Mouse (Mus musculus): ENCODE data around the gene Rffl. TPM values are rescaled to one million over a fixed set of nuclear protein-coding genes. Genes with fewer than 3 reads are reported as not detected.
A peak's percentile ranks its signal among the peaks of the same experiment; 100 is the strongest.

Gene Rffl
- polyA plus RNA-seq (2015; fragmentation: Nextera tagmentation; extraction: Ambion mirVana) = 12.5 and 13.8 TPM in 2 replicates

- peak; percentile 98 for ATAC-seq
- under 1% methylated on average over 43 of the region's 43 CpGs for WGBS
- H3K36me3 ChIP-seq = no peaks in the 10 kb centered on the region
- no peaks in the 10 kb centered on the region for H3K9me3 ChIP-seq
- peak within 1 kb of the TSS; percentile 93 for H3K4me3 ChIP-seq (replicated peaks)
- peak within 1 kb of the TSS; percentile 63 for H3K27ac ChIP-seq
- peak within 1 kb of the TSS; percentile 85 for H3K4me2 ChIP-seq (replicated peaks)
- H3K9ac ChIP-seq = peak within 1 kb of the TSS; percentile 88
- H3K4me1 ChIP-seq (replicated peaks) = no peaks in the 10 kb centered on the region
- no peaks in the 10 kb centered on the region for H3K27me3 ChIP-seq (replicated peaks)
Observed at GRCm38 (mm10) chr11:82871031-82871446, at the start of gene Rffl. Rffl (minus strand) TSS chr11:82871210.

- H3K27ac ChIP-seq = no peak overlapping the region
- no peak overlapping the region for H3K4me2 ChIP-seq (replicated peaks)
- H3K9ac ChIP-seq = no peak overlapping the region
- WGBS = 49% methylated on average over 10 of the region's 10 CpGs
- no peaks in the 10 kb centered on the region for H3K9me3 ChIP-seq
- peaks cover 13% of the 10 kb centered on the region for H3K27me3 ChIP-seq (replicated peaks)
- ATAC-seq = no peak
- H3K36me3 ChIP-seq = no peaks in the 10 kb centered on the region
- no peaks in the 10 kb centered on the region for H3K4me1 ChIP-seq (replicated peaks)
- H3K4me3 ChIP-seq (replicated peaks) = no peak overlapping the region
Observed at GRCm38 (mm10) chr11:82920768-82921167, 49.8 kb upstream of the Rffl start.

- Histone ChIP-seq H3K4me2 (replicated peaks) (peak overlapping the region; percentile 46), H3K4me1 (replicated peaks) (0 out of 2 replicates have a peak, but pooled peaks cover 4% of the 10 kb centered on the region), H3K27me3 (replicated peaks) (peaks cover 5% of the 10 kb centered on the region), H3K4me3 (replicated peaks) (no peak overlapping the region), H3K9ac (no peak overlapping the region), H3K27ac (no peak overlapping the region), H3K9me3 (no peaks in the 10 kb centered on the region), H3K36me3 (no peaks in the 10 kb centered on the region)
- peak; percentile 41; the same call in 1 of the 2 replicates for ATAC-seq
- WGBS = 9% methylated on average over 16 of the region's 16 CpGs
Observed at GRCm38 (mm10) chr11:82914711-82915352, 43.8 kb upstream of the Rffl start.

- no peaks in the 10 kb centered on the region for H3K36me3 ChIP-seq
- no peak overlapping the region for H3K9ac ChIP-seq
- H3K27me3 ChIP-seq (replicated peaks) = no peaks in the 10 kb centered on the region; the same call in 1 of the 2 replicates
- H3K27ac ChIP-seq = no peak overlapping the region
- whole genome bisulfite sequencing = 78% methylated on average over 11 of the region's 11 CpGs
- H3K4me1 ChIP-seq (replicated peaks) = peaks cover 9% of the 10 kb centered on the region
- no peaks in the 10 kb centered on the region for H3K9me3 ChIP-seq
- no peak overlapping the region for H3K4me2 ChIP-seq (replicated peaks)
- no peak overlapping the region for H3K4me3 ChIP-seq (replicated peaks)
- ATAC-seq = no peak
Observed at GRCm38 (mm10) chr11:82910679-82911389, 39.8 kb upstream of the Rffl start.

- no peak within 1 kb of the TSS for H3K27ac ChIP-seq
- H3K9ac ChIP-seq = no peak within 1 kb of the TSS
- no peaks in the 10 kb centered on the region for H3K9me3 ChIP-seq
- H3K4me1 ChIP-seq (replicated peaks) = peaks cover 9% of the 10 kb centered on the region
- peaks cover 4% of the 10 kb centered on the region; the same call in 1 of the 2 replicates for H3K36me3 ChIP-seq
- no peak for ATAC-seq
- H3K4me3 ChIP-seq (replicated peaks) = no peak within 1 kb of the TSS
- H3K27me3 ChIP-seq (replicated peaks) = no peaks in the 10 kb centered on the region; the same call in 1 of the 2 replicates
- WGBS = 89% methylated on average over 4 of the region's 4 CpGs
- no peak within 1 kb of the TSS for H3K4me2 ChIP-seq (replicated peaks)
Observed at GRCm38 (mm10) chr11:82910250-82910649, 39.2 kb upstream of the Rffl start, which contains the start of gene Unc45b. Unc45b (plus strand) TSS chr11:82910550.

- ATAC-seq = peak; percentile 12; the same call in 1 of the 2 replicates
- H3K9ac ChIP-seq = peak overlapping the region; percentile 75; the same call in 1 of the 2 replicates
- no peak overlapping the region for H3K27ac ChIP-seq
- peaks cover 18% of the 10 kb centered on the region for H3K36me3 ChIP-seq
- 47% methylated on average over 10 of the region's 10 CpGs for WGBS
- peak overlapping the region; percentile 84 for H3K4me3 ChIP-seq (replicated peaks)
- peaks cover 6% of the 10 kb centered on the region for H3K4me1 ChIP-seq (replicated peaks)
- no peaks in the 10 kb centered on the region for H3K9me3 ChIP-seq
- no peaks in the 10 kb centered on the region; the same call in 1 of the 2 replicates for H3K27me3 ChIP-seq (replicated peaks)
- H3K4me2 ChIP-seq (replicated peaks) = peak overlapping the region; percentile 81
Observed at GRCm38 (mm10) chr11:82908608-82908989, 37.6 kb upstream of the Rffl start.

GRCm38 (mm10) chr11:82907651-82908607, 36.9 kb upstream of the Rffl start, which contains the start of gene Nle1:
Nle1 (minus strand) TSS chr11:82908411.
- H3K9me3 ChIP-seq = no peaks in the 10 kb centered on the region
- H3K36me3 ChIP-seq = peaks cover 25% of the 10 kb centered on the region
- peak within 1 kb of the TSS; percentile 84 for H3K4me3 ChIP-seq (replicated peaks)
- peak; percentile 88 for ATAC-seq
- H3K9ac ChIP-seq = peak within 1 kb of the TSS; percentile 75
- H3K27ac ChIP-seq = no peak within 1 kb of the TSS
- no peaks in the 10 kb centered on the region for H3K27me3 ChIP-seq (replicated peaks)
- H3K4me1 ChIP-seq (replicated peaks) = peaks cover 6% of the 10 kb centered on the region
- 1% methylated on average over 72 of the region's 73 CpGs for WGBS
- H3K4me2 ChIP-seq (replicated peaks) = peak within 1 kb of the TSS; percentile 81

- H3K4me2 ChIP-seq (replicated peaks) = no peak overlapping the region
- no peak overlapping the region for H3K4me3 ChIP-seq (replicated peaks)
- H3K27ac ChIP-seq = no peak overlapping the region
- WGBS = 86% methylated on average over 5 of the region's 5 CpGs
- H3K9me3 ChIP-seq = no peaks in the 10 kb centered on the region
- ATAC-seq = no peak
- peaks cover 34% of the 10 kb centered on the region for H3K36me3 ChIP-seq
- no peaks in the 10 kb centered on the region for H3K27me3 ChIP-seq (replicated peaks)
- no peak overlapping the region for H3K9ac ChIP-seq
- peaks cover 6% of the 10 kb centered on the region for H3K4me1 ChIP-seq (replicated peaks)
Observed at GRCm38 (mm10) chr11:82905816-82906215, 34.8 kb upstream of the Rffl start.

GRCm38 (mm10) chr11:82904952-82905351, 33.9 kb upstream of the Rffl start:
- ATAC-seq = no peak
- 56% methylated on average over 8 of the region's 8 CpGs for WGBS
- peaks cover 36% of the 10 kb centered on the region for H3K36me3 ChIP-seq

GRCm38 (mm10) chr11:82901606-82902310, 30.7 kb upstream of the Rffl start:
- 0 out of 2 replicates have a peak, but pooled peaks cover 2% of the 10 kb centered on the region for H3K4me1 ChIP-seq (replicated peaks)
- H3K27ac ChIP-seq = no peak overlapping the region
- H3K4me3 ChIP-seq (replicated peaks) = no peak overlapping the region
- H3K9ac ChIP-seq = no peak overlapping the region
- no peak for ATAC-seq
- no peak overlapping the region for H3K4me2 ChIP-seq (replicated peaks)
- H3K27me3 ChIP-seq (replicated peaks) = no peaks in the 10 kb centered on the region
- no peaks in the 10 kb centered on the region for H3K9me3 ChIP-seq
- H3K36me3 ChIP-seq = peaks cover 37% of the 10 kb centered on the region
- 93% methylated on average over 20 of the region's 20 CpGs for WGBS

More at GRCm38 (mm10) chr11:82904952-82905351, 33.9 kb upstream of the Rffl start:
- Histone ChIP-seq H3K9ac (no peak overlapping the region), H3K4me3 (replicated peaks) (no peak overlapping the region), H3K4me1 (replicated peaks) (peaks cover 6% of the 10 kb centered on the region), H3K9me3 (no peaks in the 10 kb centered on the region), H3K27me3 (replicated peaks) (no peaks in the 10 kb centered on the region), H3K4me2 (replicated peaks) (no peak overlapping the region), H3K27ac (no peak overlapping the region)

GRCm38 (mm10) chr11:82899720-82900119, 28.7 kb upstream of the Rffl start:
- Histone ChIP-seq H3K9ac (no peak overlapping the region), H3K4me3 (replicated peaks) (no peak overlapping the region), H3K36me3 (peaks cover 29% of the 10 kb centered on the region), H3K27ac (no peak overlapping the region), H3K27me3 (replicated peaks) (no peaks in the 10 kb centered on the region), H3K4me1 (replicated peaks) (no peaks in the 10 kb centered on the region), H3K9me3 (no peaks in the 10 kb centered on the region), H3K4me2 (replicated peaks) (no peak overlapping the region)
- no peak for ATAC-seq
- WGBS = 91% methylated on average over 5 of the region's 5 CpGs

All from intestine, embryonic 15.5 days (tissue).